Mouse (Mus musculus): Measurements from ENCODE around the gene Aldh1a1. TPM values are rescaled to one million over a fixed set of nuclear protein-coding genes. Genes with fewer than 3 reads are reported as not detected.

Gene Aldh1a1
- polyA plus RNA-seq, 1 experiment from 2014 or later = 37.7 TPM

- H3K9ac ChIP-seq (ENCODE audit: low read length) = no peak overlapping the region
- WGBS = 17% methylated on average over 3 of the region's 3 CpGs
- H3K27me3 ChIP-seq (ENCODE audit: control insufficient read depth, insufficient read depth, low read length) = no peaks in the 10 kb centered on the region
- H3K9me3 ChIP-seq (replicated peaks; ENCODE audit: control insufficient read depth, low read length) = no peaks in the 10 kb centered on the region
- H3K27ac ChIP-seq (ENCODE audit: low read length) = peak overlapping the region; percentile 84
- H3K4me1 ChIP-seq (ENCODE audit: control insufficient read depth, insufficient read depth, low read length) = 0 out of 2 replicates have a peak, but pooled peaks cover 3% of the 10 kb centered on the region
- no peak overlapping the region for H3K4me3 ChIP-seq (replicated peaks; ENCODE audit: low read length)
- H3K36me3 ChIP-seq (ENCODE audit: control insufficient read depth, insufficient read depth, low read length) = no peaks in the 10 kb centered on the region
- no peak overlapping the region for H3K4me2 ChIP-seq (ENCODE audit: low read depth, low read length)
- peak; percentile 91 for ATAC-seq (ENCODE audit: insufficient read depth, low FRiP score)
These were observed 161.8 kb downstream of the Aldh1a1 start for GRCm38 (mm10) chr19:20654141-20654873.

GRCm38 (mm10) chr19:20677697-20678355 lies 185.3 kb downstream of the Aldh1a1 start:
- 0 out of 2 replicates have a peak, but pooled peaks have one; percentile 10 for ATAC-seq (ENCODE audit: insufficient read depth, low FRiP score)
- Histone ChIP-seq H3K36me3 (ENCODE audit: control insufficient read depth, insufficient read depth, low read length) (no peaks in the 10 kb centered on the region), H3K9me3 (replicated peaks; ENCODE audit: control insufficient read depth, low read length) (no peaks in the 10 kb centered on the region), H3K27me3 (ENCODE audit: control insufficient read depth, insufficient read depth, low read length) (no peaks in the 10 kb centered on the region), H3K4me1 (ENCODE audit: control insufficient read depth, insufficient read depth, low read length) (no peaks in the 10 kb centered on the region), H3K4me2 (ENCODE audit: low read depth, low read length) (no peak overlapping the region), H3K27ac (ENCODE audit: low read length) (no peak overlapping the region), H3K9ac (ENCODE audit: low read length) (no peak overlapping the region), H3K4me3 (replicated peaks; ENCODE audit: low read length) (no peak overlapping the region)
- WGBS = 48% methylated on average over 3 of the region's 3 CpGs

Other genes starting within 250 kb of the Aldh1a1 start
- 1,277 and 1,737 TPM in 2 replicates for gene Anxa1, start 101.8 kb upstream of the Aldh1a1 start, polyA plus RNA-seq (2015; fragmentation: Nextera tagmentation; extraction: Ambion mirVana)
- gene Aldh1a7, start 234.8 kb downstream of the Aldh1a1 start, polyA plus RNA-seq (2015; fragmentation: Nextera tagmentation; extraction: Ambion mirVana) = 94.8 and 128 TPM in 2 replicates